Mouse (Mus musculus) frontal cortex, adult 2 months (tissue): ENCODE data around the gene Olfr1490. TPM values are rescaled to one million over a fixed set of nuclear protein-coding genes. Genes with fewer than 3 reads are reported as not detected.
"Not testable (repeated sequence)": the region's sequence is repeated elsewhere in the genome, so short reads cannot be mapped to it uniquely, and the experiment has no call there.

Source experiments
- DNase-seq, 2 experiments: peaks; one replicate each; pipeline ENCODE4 v3.0.0; 2022; ENCODE audit warnings: low spot score in 1 of 2; ENCODE audit errors: extremely low spot score in 1 of 2
- polyA plus RNA-seq: library from polyadenylated mRNA; depleted of rRNA; stranded (reverse); fragments of >200 nt; gene quantifications from 2 replicates; pipeline ENCODE4 v1.2.3, GENCODE M21; 2012; rRNA removed

Olfr1490 gene
- polyA plus RNA-seq = not detected in 2 replicates

GRCm38 (mm10) chr19:13650791-13651190 lies at the start of gene Olfr1490:
TSS of gene Olfr1490 (plus strand) at chr19:13651091.
- no peak for DNase-seq

DNA sequence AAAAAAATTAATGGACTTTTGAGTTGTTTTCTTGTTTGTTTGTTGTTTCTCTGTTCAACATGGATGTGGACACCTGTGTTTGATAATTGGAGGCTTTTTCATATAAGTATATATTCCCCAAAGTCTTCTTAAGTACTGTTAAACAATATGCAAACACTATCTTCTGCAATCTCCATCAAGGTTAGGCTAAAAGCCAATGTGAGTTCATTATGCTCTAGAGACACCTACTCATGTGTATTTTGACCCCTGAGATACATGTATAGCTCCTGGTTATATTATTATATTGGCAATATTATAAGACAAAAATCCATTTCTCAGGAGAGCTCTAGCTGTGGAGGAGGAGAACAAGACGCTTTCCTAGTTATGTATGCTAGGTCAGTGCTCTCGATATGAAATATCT lies 33.8 kb upstream of the Olfr1490 start, which contains the start of gene Olfr1487:
Gene Olfr1487 (plus strand): TSS at position 301 of the 400 bp plus-strand sequence.
- DNase-seq = not testable (repeated sequence)

- no peak for DNase-seq
Measured at GRCm38 (mm10) chr19:13631321-13631720, 19.6 kb upstream of the Olfr1490 start, which contains the start of gene Olfr1489. TSS of gene Olfr1489 (plus strand) at chr19:13631621.

DNA sequence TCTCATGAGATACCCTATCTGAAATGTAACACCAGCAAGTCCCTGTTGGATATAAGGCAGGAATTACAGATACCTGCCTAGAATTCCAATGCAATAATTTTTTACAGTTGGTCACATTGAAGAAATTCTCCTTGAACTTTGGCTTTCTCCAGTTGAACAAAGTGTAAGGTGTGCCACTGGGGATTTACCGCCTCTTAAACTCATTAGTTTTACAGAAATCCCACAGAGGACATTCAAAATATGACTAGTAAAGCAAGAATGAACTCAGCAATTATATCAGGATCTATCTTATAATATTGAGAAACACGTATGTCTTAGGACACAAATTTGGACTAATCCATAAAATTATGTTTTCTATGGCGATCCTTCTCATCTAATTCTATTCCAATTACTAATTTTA lies 46.1 kb downstream of the Olfr1490 start, which contains the start of gene Olfr1491:
Gene Olfr1491 (plus strand): TSS at position 301 of the 400 bp plus-strand sequence.
- DNase-seq = no peak

Other genes with a start within 250 kb of the Olfr1490 start
- gene Olfr1469, start 243.2 kb upstream of the Olfr1490 start, polyA plus RNA-seq = not detected in 2 replicates
- gene Olfr1471, start 207.7 kb upstream of the Olfr1490 start, polyA plus RNA-seq = not detected in 2 replicates
- not detected in 2 replicates for gene Olfr1472, start 195.0 kb upstream of the Olfr1490 start, polyA plus RNA-seq
- not detected in 2 replicates for gene Olfr1474, start 181.5 kb upstream of the Olfr1490 start, polyA plus RNA-seq
- gene Olfr1475, start 170.9 kb upstream of the Olfr1490 start, polyA plus RNA-seq = not detected in 2 replicates
- 0.02 TPM in 1 of 2 replicates, not detected in the other for gene Olfr1477, start 150.5 kb upstream of the Olfr1490 start, polyA plus RNA-seq
- not detected in 2 replicates for gene Olfr1480, start 123.2 kb upstream of the Olfr1490 start, polyA plus RNA-seq
- gene Olfr1484, start 67.6 kb upstream of the Olfr1490 start, polyA plus RNA-seq = not detected in 2 replicates
- gene Olfr1487, start 33.7 kb upstream of the Olfr1490 start, polyA plus RNA-seq = not detected in 2 replicates
- not detected in 2 replicates for gene Olfr1489, start 19.5 kb upstream of the Olfr1490 start, polyA plus RNA-seq
- 0.11 TPM in 1 of 2 replicates, not detected in the other for gene Olfr1491, start 46.2 kb downstream of the Olfr1490 start, polyA plus RNA-seq
- gene Olfr1493-ps1, start 72.2 kb downstream of the Olfr1490 start, polyA plus RNA-seq = not detected in 2 replicates
- not detected in 2 replicates for gene Olfr1494, start 88.6 kb downstream of the Olfr1490 start, polyA plus RNA-seq
- not detected in 2 replicates for gene Olfr1495, start 113.5 kb downstream of the Olfr1490 start, polyA plus RNA-seq
- 0.14 and 0.48 TPM in 2 replicates for gene Olfr1496, start 126.8 kb downstream of the Olfr1490 start, polyA plus RNA-seq
- not detected in 2 replicates for gene Olfr1497, start 147.1 kb downstream of the Olfr1490 start, polyA plus RNA-seq
- not detected in 2 replicates for gene Olfr1499, start 168.4 kb downstream of the Olfr1490 start, polyA plus RNA-seq
- not detected in 2 replicates for gene Olfr1500, start 179.4 kb downstream of the Olfr1490 start, polyA plus RNA-seq
- not detected in 2 replicates for gene Olfr1501, start 199.6 kb downstream of the Olfr1490 start, polyA plus RNA-seq
- not detected in 2 replicates for gene Olfr1502, start 210.7 kb downstream of the Olfr1490 start, polyA plus RNA-seq
- not detected in 2 replicates for gene Olfr1504, start 246.8 kb downstream of the Olfr1490 start, polyA plus RNA-seq